Mouse (Mus musculus): ENCODE results near the gene Rsg1.

DNA sequence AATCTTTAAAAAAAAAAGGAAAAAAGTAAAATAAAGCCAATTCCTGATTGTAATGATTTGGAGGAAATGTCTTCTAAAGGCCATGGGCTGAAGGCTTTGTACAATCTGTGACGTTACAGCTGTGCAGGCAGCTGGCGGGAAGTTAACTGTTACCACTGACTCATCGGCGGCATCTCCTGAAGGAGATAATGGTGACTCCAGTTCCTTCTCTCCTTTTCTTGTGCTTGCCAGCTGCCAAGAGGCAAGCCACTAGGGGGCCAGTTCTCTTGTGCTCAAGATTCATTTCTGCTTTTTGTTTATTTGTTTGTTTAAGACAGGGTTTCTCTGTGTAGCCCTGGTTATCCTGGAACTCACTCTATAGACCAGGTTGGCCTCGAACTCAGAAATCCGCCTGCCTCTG, 55.3 kb downstream of the Rsg1 start:
- TF ChIP-seq CTCF (IDR thresholded peaks at IDR 0.05; ENCODE audit: low read depth): peak; percentile 19
- TF ChIP-seq EP300 (IDR thresholded peaks at IDR 0.05; ENCODE audit: low read depth): no peak
